Mouse (Mus musculus) kidney, postnatal 0 days (tissue): ENCODE results near the gene Adk. TPM values are rescaled to one million over a fixed set of nuclear protein-coding genes. Genes with fewer than 3 reads are reported as not detected.

Experiments
- ATAC-seq: fragments of 200-750 bp; cut with Nextera tagmentation; replicated peaks from 2 replicates; pipeline ENCODE4 v1.8.0; 2017; ENCODE audit warnings: low read depth, moderate number of reproducible peaks, moderate TSS enrichment, moderate library complexity; ENCODE audit not compliant: low FRiP score
- DNase-seq: peaks from one replicate; pipeline ENCODE4 v3.0.0-alpha.2; 2016; ENCODE audit warnings: low spot score
- H3K27ac ChIP-seq: fragments of 300-500 bp; sonication (generic); 2 replicates; pipeline ENCODE4 v1.5.1; 2014; ENCODE audit warnings: mild to moderate bottlenecking
- H3K27me3 ChIP-seq: fragments of 300-500 bp; sonication (generic); 2 replicates; pipeline ENCODE4 v1.6.1; 2014; ENCODE audit warnings: low read length, mixed read lengths; ENCODE audit not compliant: insufficient read depth
- H3K36me3 ChIP-seq: fragments of 300-500 bp; sonication (generic); 2 replicates; pipeline ENCODE4 v1.6.1; 2014; ENCODE audit warnings: low read length, mixed read lengths; ENCODE audit not compliant: insufficient read depth
- H3K4me1 ChIP-seq: fragments of 300-500 bp; sonication (generic); replicated peaks from 2 replicates; pipeline ENCODE4 v1.6.1; 2014; ENCODE audit warnings: antibody characterized with exemption, low read length, mixed read lengths; ENCODE audit not compliant: insufficient read depth
- H3K4me2 ChIP-seq: fragments of 300-500 bp; sonication (generic); 2 replicates; pipeline ENCODE4 v1.6.1; 2014; ENCODE audit warnings: mild to moderate bottlenecking, low read length, moderate library complexity, mixed read lengths
- H3K4me3 ChIP-seq: fragments of 300-500 bp; sonication (generic); replicated peaks from 2 replicates; pipeline ENCODE4 v1.5.1; 2014; ENCODE audit warnings: low read depth, low read length
- H3K9ac ChIP-seq: fragments of 300-500 bp; sonication (generic); 2 replicates; pipeline ENCODE4 v1.6.1; 2014; ENCODE audit warnings: low read depth, low read length
- H3K9me3 ChIP-seq: fragments of 300-500 bp; sonication (generic); replicated peaks from 2 replicates; pipeline ENCODE4 v1.6.1; 2016; ENCODE audit warnings: low read length, inconsistent platforms, mixed read lengths
- CTCF ChIP-seq: IDR thresholded peaks from 2 replicates; pipeline ENCODE4 v1.5.1; 2016; ENCODE audit warnings: antibody characterized with exemption, low read depth, mild to moderate bottlenecking, moderate library complexity
- WGBS: fragments of 180-500 bp; shearing (Covaris S2); extraction: QIAGEN DNeasy Blood & Tissue Kit; methylation state at CpG from one replicate; pipeline ENCODE4 v1.1.7; 2014; 5-methylcytosine and 5-hydroxymethylcytosine counted together
- polyA plus RNA-seq: library from polyadenylated mRNA; unstranded; fragments of >200 nt; fragmentation: Nextera tagmentation; extraction: Ambion mirVana; gene quantifications from 2 replicates; pipeline ENCODE4 v1.2.1, GENCODE M21; 2015

The Adk gene
- polyA plus RNA-seq, 1 experiment from 2014 or later: 193 TPM

DNA sequence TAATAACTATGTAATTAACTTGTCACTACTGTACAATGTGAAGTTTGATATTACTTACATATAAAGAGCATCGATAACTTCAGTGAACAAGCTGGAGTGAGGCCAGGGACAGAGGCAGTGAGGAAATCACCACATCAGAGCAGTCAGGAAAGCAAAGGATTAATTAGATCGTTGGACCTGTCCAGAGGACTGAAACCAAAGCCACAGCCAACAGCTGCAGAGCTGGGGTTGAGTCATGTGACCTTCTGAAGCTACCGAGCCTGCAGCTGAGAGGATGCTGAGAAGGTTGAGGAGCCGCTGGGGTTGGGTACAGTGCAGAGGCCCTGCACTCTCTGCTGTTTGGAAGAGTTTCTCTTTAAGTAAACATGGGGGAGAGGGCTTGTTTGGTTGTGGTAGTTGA lies 387.4 kb downstream of the Adk start:
- ATAC-seq (peak; percentile 63; the same call in 1 of the 2 replicates), DNase-seq (peak; percentile 80)
- Histone ChIP-seq H3K27me3 (no peaks in the 10 kb centered on the region), H3K27ac (no peak overlapping the region), H3K4me3 (no peak overlapping the region), H3K4me1 (no peaks in the 10 kb centered on the region), H3K36me3 (no peaks in the 10 kb centered on the region), H3K9ac (no peak overlapping the region), H3K9me3 (no peaks in the 10 kb centered on the region), H3K4me2 (no peak overlapping the region)
- no peak for TF ChIP-seq CTCF
- 12% methylated on average over 4 of the region's 4 CpGs for WGBS

DNA sequence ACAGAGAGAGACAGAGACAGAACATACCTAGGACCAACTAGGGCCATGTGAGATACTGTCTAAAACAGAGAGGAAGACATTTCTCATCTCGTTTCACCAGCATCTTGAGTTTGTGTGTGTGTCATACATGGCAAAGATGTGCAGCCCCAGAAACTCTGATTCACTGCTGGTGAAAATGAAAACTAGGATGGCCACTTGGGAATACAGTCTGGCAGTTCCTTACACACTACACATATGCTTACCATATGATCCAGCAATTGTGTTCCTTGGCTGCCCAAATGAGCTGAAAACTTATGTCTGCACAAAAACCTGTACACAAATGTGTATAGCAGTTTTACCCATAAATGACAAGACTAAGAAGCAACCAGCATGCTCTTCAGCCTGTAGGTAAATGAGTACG lies 388.2 kb downstream of the Adk start:
- Histone ChIP-seq H3K4me2 (no peak overlapping the region), H3K27me3 (no peaks in the 10 kb centered on the region), H3K9ac (no peak overlapping the region), H3K27ac (no peak overlapping the region), H3K9me3 (no peaks in the 10 kb centered on the region), H3K4me1 (no peaks in the 10 kb centered on the region), H3K36me3 (no peaks in the 10 kb centered on the region), H3K4me3 (no peak overlapping the region)
- DNase-seq (no peak), ATAC-seq (no peak)
- WGBS: 92% methylated on average over 2 of the region's 2 CpGs
- no peak for TF ChIP-seq CTCF

DNA sequence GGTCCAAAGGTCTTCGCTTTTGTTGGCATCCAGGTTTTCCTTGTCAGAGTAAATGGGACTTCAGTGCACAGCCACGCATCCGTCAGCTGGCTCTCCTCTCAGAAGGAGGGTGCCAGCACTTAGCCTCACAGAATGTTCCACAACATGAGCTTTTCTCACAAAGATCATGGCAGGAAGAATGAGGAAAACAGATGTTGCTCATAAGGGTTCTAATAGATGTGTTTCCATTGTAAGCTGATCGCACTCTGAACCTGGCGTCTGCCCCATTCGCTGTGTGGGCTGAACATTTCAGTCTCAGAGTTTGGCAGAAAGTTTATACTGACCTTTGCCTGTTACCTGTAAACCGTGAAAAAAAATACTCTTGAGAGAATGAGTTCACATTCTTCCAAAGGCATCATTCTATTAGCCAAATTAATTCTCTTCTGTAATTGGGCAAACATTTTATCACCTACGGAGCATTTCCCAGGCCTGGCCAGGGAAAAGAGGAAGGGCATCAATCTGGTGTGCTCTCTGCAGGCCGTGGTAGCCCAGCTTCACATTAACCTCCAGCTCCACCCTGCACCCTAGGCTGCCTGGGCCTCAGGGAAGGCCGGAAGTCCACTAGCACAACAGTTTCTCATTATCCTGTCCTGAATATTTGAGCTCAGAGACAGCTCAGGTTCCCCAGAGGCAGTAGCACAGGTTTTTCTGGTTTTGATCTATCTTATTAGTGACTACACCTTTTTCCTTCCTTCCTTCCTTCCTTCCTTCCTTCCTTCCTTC lies 389.6 kb downstream of the Adk start:
- ATAC-seq: peak; percentile 49; the same call in 1 of the 2 replicates
- 34% methylated on average over 10 of the region's 10 CpGs for WGBS
- H3K9me3 ChIP-seq: no peaks in the 10 kb centered on the region

DNA sequence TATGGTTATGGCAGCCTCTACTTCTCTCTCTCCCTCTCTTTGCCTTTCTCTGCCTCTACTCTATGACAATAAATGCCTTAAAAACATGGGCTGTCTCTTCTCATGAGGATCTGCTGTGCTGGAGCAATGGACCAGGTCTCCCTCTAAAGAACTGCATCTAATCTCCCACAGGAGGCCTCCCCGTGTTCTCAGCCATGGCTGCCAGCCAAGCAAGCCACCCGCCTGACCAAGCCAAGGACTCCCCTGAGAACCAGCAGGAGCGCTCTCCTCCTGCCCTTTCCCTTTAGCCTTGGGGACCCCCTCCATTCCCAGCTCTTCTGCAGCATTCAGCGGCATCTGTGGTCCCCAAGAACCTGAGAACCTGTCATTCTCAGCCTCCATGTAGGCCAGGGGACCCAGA lies 400.2 kb downstream of the Adk start:
- Histone ChIP-seq H3K36me3 (no peaks in the 10 kb centered on the region), H3K4me1 (no peaks in the 10 kb centered on the region), H3K27me3 (no peaks in the 10 kb centered on the region), H3K4me3 (no peak overlapping the region), H3K27ac (no peak overlapping the region), H3K9ac (no peak overlapping the region), H3K4me2 (no peak overlapping the region), H3K9me3 (no peaks in the 10 kb centered on the region)
- no peak for DNase-seq
- no peak for ATAC-seq
- no peak for TF ChIP-seq CTCF
- WGBS: 81% methylated on average over 4 of the region's 4 CpGs

More for the DNA sequence above, 389.6 kb downstream of the Adk start:
- Histone ChIP-seq H3K27ac (0 out of 2 replicates have a peak overlapping the region, but pooled peaks have one; percentile 40), H3K27me3 (no peaks in the 10 kb centered on the region), H3K4me1 (no peaks in the 10 kb centered on the region), H3K4me2 (no peak overlapping the region), H3K9ac (no peak overlapping the region), H3K36me3 (no peaks in the 10 kb centered on the region), H3K4me3 (no peak overlapping the region)
- no peak for TF ChIP-seq CTCF
- DNase-seq: peak; percentile 90

DNA sequence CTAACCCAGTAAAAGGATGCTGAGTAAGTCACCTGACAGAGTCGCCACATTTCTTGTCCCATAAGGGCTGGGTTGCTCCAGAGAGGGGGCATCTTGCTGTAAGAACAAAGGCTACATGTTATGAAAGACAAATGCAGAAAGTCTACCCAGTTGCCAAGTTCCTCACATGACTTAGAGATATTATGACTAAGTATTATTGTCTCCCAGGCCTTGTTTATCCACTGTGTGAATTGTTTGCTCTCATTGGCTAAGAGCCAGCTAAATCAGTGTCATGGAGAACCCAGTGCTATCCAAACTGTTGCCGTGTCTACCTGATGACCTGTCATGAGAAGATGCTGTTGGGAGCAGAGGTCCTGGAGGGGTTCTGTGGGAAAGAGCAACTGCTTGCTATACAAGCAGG lies 401.5 kb downstream of the Adk start:
- TF ChIP-seq CTCF: no peak
- no peak for DNase-seq
- ATAC-seq: no peak
- H3K9me3 ChIP-seq: no peaks in the 10 kb centered on the region
- H3K4me3 ChIP-seq: no peak overlapping the region
- H3K9ac ChIP-seq: no peak overlapping the region
- no peak overlapping the region for H3K4me2 ChIP-seq
- no peaks in the 10 kb centered on the region for H3K27me3 ChIP-seq
- no peaks in the 10 kb centered on the region for H3K36me3 ChIP-seq
- WGBS: 79% methylated on average over 2 of the region's 2 CpGs
- no peak overlapping the region for H3K27ac ChIP-seq
- H3K4me1 ChIP-seq: no peaks in the 10 kb centered on the region

DNA sequence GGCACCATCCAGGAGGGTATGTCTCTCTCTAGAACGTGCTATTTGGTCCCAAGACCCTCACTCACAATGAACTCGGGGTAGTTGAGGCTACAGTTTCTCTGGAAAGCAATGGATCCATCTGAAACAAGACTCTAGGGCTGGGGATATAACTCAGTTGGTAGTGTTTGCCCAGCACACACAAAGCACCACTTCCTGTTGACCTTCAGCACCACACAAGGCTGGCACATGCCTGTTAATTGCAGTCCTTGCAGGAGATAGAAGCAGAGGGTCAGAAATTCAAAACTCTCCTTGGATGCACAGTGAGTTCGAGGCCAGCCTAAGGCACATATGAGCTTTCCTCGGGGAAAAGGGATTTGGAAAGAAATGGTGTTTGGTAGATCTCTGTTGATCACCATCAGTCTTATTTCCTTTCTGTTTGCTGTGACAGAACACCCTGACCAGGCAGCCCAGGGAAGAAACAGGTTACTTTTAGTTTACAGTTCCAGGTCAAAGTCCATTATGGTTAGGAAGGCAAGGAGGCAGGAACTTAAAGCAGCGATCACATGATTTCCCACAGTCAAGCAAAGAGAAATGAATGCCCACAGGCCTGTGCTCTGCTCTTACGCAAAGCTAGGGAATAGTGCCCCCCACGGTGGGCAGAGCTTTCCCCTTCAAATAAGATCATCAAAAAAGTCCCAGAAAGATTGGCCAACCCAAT lies 403.4 kb downstream of the Adk start:
- ATAC-seq: no peak
- WGBS: 90% methylated on average over 7 of the region's 7 CpGs

More for the DNA sequence above, 403.4 kb downstream of the Adk start:
- TF ChIP-seq CTCF: no peak
- Histone ChIP-seq H3K27ac (no peak overlapping the region), H3K27me3 (no peaks in the 10 kb centered on the region), H3K9me3 (no peaks in the 10 kb centered on the region), H3K4me2 (no peak overlapping the region), H3K9ac (no peak overlapping the region), H3K4me3 (no peak overlapping the region), H3K4me1 (no peaks in the 10 kb centered on the region), H3K36me3 (no peaks in the 10 kb centered on the region)
- DNase-seq: no peak
